Mouse (Mus musculus) CH12.LX (cell line): Measurements from ENCODE around the gene Angptl6. TPM values are rescaled to one million over a fixed set of nuclear protein-coding genes. Genes with fewer than 3 reads are reported as not detected.

Experiments
- DNase-seq: peaks from one replicate; pipeline ENCODE4 v3.0.0-alpha.2; 2013; ENCODE audit errors: extremely low read depth
- H3K27ac ChIP-seq: 2 replicates; pipeline ENCODE4 v1.5.1; 2012; ENCODE audit warnings: low read depth, mild to moderate bottlenecking, control low read depth, moderate library complexity; ENCODE audit not compliant: insufficient read depth
- H3K27me3 ChIP-seq: replicated peaks from 2 replicates; pipeline ENCODE3; 2012; ENCODE audit warnings: inconsistent platforms
- H3K36me3 ChIP-seq, 2 experiments: replicated peaks in 1 of 2; 2 replicates each; pipeline versions ENCODE3 to v1.6.1; 2012; ENCODE audit warnings: inconsistent platforms in 1 of 2, low read length in 1 of 2, mild to moderate bottlenecking in 1 of 2, mixed read lengths in 1 of 2, moderate library complexity in 1 of 2; ENCODE audit not compliant: control insufficient read depth in 1 of 2, insufficient read depth in 1 of 2
- H3K4me1 ChIP-seq, 2 experiments: 2 replicates each; pipeline ENCODE4 v1.6.1; 2012; ENCODE audit warnings: inconsistent platforms in 1 of 2, moderate library complexity in 1 of 2; ENCODE audit not compliant: insufficient read depth in 2 of 2, control insufficient read depth in 1 of 2
- H3K4me2 ChIP-seq: 2 replicates; pipeline ENCODE4 v1.6.1; 2012; ENCODE audit warnings: low read depth, mild to moderate bottlenecking, control low read depth; ENCODE audit not compliant: poor library complexity, insufficient read depth, severe bottlenecking
- H3K4me3 ChIP-seq, 3 experiments: fragments of 150-350 bp in 1 of 3; sonication (generic) in 1 of 3; replicated peaks in 1 of 3; 2 replicates each; pipeline versions ENCODE3 to v1.5.1; 2011 to 2012; ENCODE audit warnings: low read depth in 2 of 3, low read length in 2 of 3, mild to moderate bottlenecking in 2 of 3, moderate library complexity in 2 of 3, control low read depth in 1 of 3, improper control_type of control experiment in 1 of 3, inconsistent platforms in 1 of 3, mixed read lengths in 1 of 3; ENCODE audit not compliant: poor library complexity in 1 of 3
- H3K79me2 ChIP-seq: replicated peaks from 2 replicates; pipeline ENCODE4 v1.6.1; 2012; ENCODE audit warnings: mild to moderate bottlenecking, moderate library complexity; ENCODE audit not compliant: control insufficient read depth, poor library complexity, insufficient read depth, severe bottlenecking; ENCODE audit errors: extremely low read depth
- H3K9ac ChIP-seq: 2 replicates; pipeline ENCODE4 v1.6.1; 2012; ENCODE audit warnings: low read depth, mild to moderate bottlenecking, control low read depth, moderate library complexity; ENCODE audit not compliant: insufficient read depth
- H3K9me3 ChIP-seq: replicated peaks from 2 replicates; pipeline ENCODE3; 2012; ENCODE audit warnings: low read length, inconsistent platforms, mixed read lengths
- CHD1 ChIP-seq: IDR thresholded peaks from 2 replicates; pipeline ENCODE4 v1.6.1; 2012; ENCODE audit warnings: low read depth, low read length, improper control_type of control experiment, inconsistent platforms
- CHD2 ChIP-seq: IDR thresholded peaks from 2 replicates; pipeline ENCODE4 v1.6.1; 2011; ENCODE audit warnings: low read length, improper control_type of control experiment
- CTCF ChIP-seq, 2 experiments: IDR thresholded peaks in 1 of 2; conservative IDR thresholded peaks in 1 of 2; 2 replicates each; pipeline ENCODE4 v1.5.1; 2011 to 2012; ENCODE audit warnings: low read depth in 2 of 2, low read length in 2 of 2, improper control_type of control experiment in 1 of 2, inconsistent platforms in 1 of 2, mild to moderate bottlenecking in 1 of 2, moderate library complexity in 1 of 2
- EP300 ChIP-seq: IDR thresholded peaks from 2 replicates; pipeline ENCODE4 v1.6.1; 2011; ENCODE audit warnings: low read length, improper control_type of control experiment
- IRF4 ChIP-seq: IDR thresholded peaks from 2 replicates; pipeline ENCODE4 v1.6.1; 2014; ENCODE audit warnings: low read depth, mild to moderate bottlenecking, inconsistent platforms, low read length, improper control_type of control experiment
- JUN ChIP-seq: IDR thresholded peaks from 2 replicates; pipeline ENCODE4 v1.6.1; 2011; ENCODE audit warnings: low read depth, mild to moderate bottlenecking, low read length, improper control_type of control experiment, moderate library complexity; ENCODE audit not compliant: insufficient read depth
- KAT2A ChIP-seq: IDR thresholded peaks from 2 replicates; pipeline ENCODE4 v1.6.1; 2012; ENCODE audit warnings: low read length, improper control_type of control experiment, inconsistent platforms; ENCODE audit not compliant: insufficient replicate concordance
- MAZ ChIP-seq: IDR thresholded peaks from 2 replicates; pipeline ENCODE4 v1.6.1; 2012; ENCODE audit warnings: low read depth, mild to moderate bottlenecking, inconsistent platforms, low read length, improper control_type of control experiment, moderate library complexity
- MEF2A ChIP-seq: IDR thresholded peaks from 2 replicates; pipeline ENCODE4 v1.6.1; 2014; ENCODE audit warnings: low read depth, mild to moderate bottlenecking, inconsistent platforms, low read length, improper control_type of control experiment, borderline replicate concordance
- NRF1 ChIP-seq: IDR thresholded peaks from 2 replicates; pipeline ENCODE4 v1.6.1; 2014; ENCODE audit warnings: low read depth, mild to moderate bottlenecking, inconsistent platforms, low read length, improper control_type of control experiment, moderate library complexity
- POLR2A ChIP-seq: IDR thresholded peaks from 2 replicates; pipeline ENCODE4 v1.6.1; 2011; ENCODE audit warnings: low read depth, mild to moderate bottlenecking, improper control_type of control experiment, low read length
- POLR2AphosphoS2 ChIP-seq: IDR thresholded peaks from 2 replicates; pipeline ENCODE4 v1.6.1; 2011; ENCODE audit warnings: low read depth, low read length, improper control_type of control experiment
- RAD21 ChIP-seq: IDR thresholded peaks from 2 replicates; pipeline ENCODE4 v1.6.1; 2011; ENCODE audit warnings: low read depth, mild to moderate bottlenecking, low read length, improper control_type of control experiment, moderate library complexity
- RCOR1 ChIP-seq: conservative IDR thresholded peaks from 2 replicates; pipeline ENCODE4 v1.6.1; 2012; ENCODE audit warnings: low read depth, mild to moderate bottlenecking, inconsistent platforms, low read length, improper control_type of control experiment
- SMC3 ChIP-seq: IDR thresholded peaks from 2 replicates; pipeline ENCODE4 v1.6.1; 2011; ENCODE audit warnings: low read depth, low read length, improper control_type of control experiment
- ZC3H11A ChIP-seq: IDR thresholded peaks from 2 replicates; pipeline ENCODE4 v1.6.1; 2012; ENCODE audit warnings: low read depth, mild to moderate bottlenecking, inconsistent platforms, low read length, improper control_type of control experiment
- ZMIZ1 ChIP-seq: IDR thresholded peaks from 2 replicates; pipeline ENCODE4 v1.6.1; 2012; ENCODE audit warnings: low read depth, mild to moderate bottlenecking, inconsistent platforms, low read length, improper control_type of control experiment
- dilution Hi-C: fragments of 300-500 bp; cut with MboI; formaldehyde crosslinking; loops from 2 replicates; pipeline ENCODE4 v1.14.3; 2020; ENCODE audit warnings: low sequenced_read_pairs; ENCODE audit not compliant: extremely low pct_unique_long_range_greater_than_20kb, extremely low pct_ligation_motif_present
- in situ Hi-C: fragments of 300-500 bp; cut with MboI; formaldehyde crosslinking; loops from 3 replicates; pipeline ENCODE4 v1.14.3; 2019; ENCODE audit warnings: low sequenced_read_pairs, low pct_ligation_motif_present, low pct_unique_long_range_greater_than_20kb, mixed read lengths
- polyA plus RNA-seq: library from polyadenylated mRNA; unstranded; fragments of >175 nt; gene quantifications from 2 replicates; pipeline ENCODE4 v1.2.1, GENCODE M21; 2012; ENCODE audit warnings: low read depth; ENCODE audit not compliant: insufficient read length
- total RNA-seq, 2 experiments: library from RNA; depleted of rRNA; stranded (reverse); fragments of 300-350 nt in 1 of 2; fragments of >200 nt in 1 of 2; gene quantifications; 2 replicates each; pipeline ENCODE4 v1.2.3; 2012 to 2014

Angptl6 gene
- total and polyA plus RNA-seq, 3 experiments, result 0.57 to 11.8 (median 2.0) TPM

GRCm38 (mm10) chr9:20887191-20887590, 7.7 kb upstream of the Angptl6 start:
- Histone ChIP-seq H3K4me2 (peak overlapping the region; percentile 18; the same call in 1 of the 2 replicates), H3K27me3 (no peaks in the 10 kb centered on the region), H3K27ac (no peak overlapping the region), H3K4me1 (peaks cover 5 to 38% of the 10 kb centered on the region in 2 experiments), H3K79me2 (peaks cover 24% of the 10 kb centered on the region), H3K9ac (peak overlapping the region; percentile 71), H3K4me3 (no peak overlapping the region), H3K9me3 (peaks cover 5% of the 10 kb centered on the region), H3K36me3 (peaks cover 30 to 31% of the 10 kb centered on the region in 2 experiments)
- in situ Hi-C loops, result loop anchor here (10.0 kb wide), 1 partner anchor 258 kb away; the partner anchor contains the start of gene Cdc37
- TF ChIP-seq RCOR1 (no peak), CTCF (conservative IDR thresholded peaks at IDR 0.05 in 1 of 2, IDR thresholded peaks at IDR 0.05 in 1 of 2; ENCODE audit: low read depth in 2 of 2, low read length in 2 of 2) (peak in 1 of 2 experiments; percentile 23; a peak in 2 of 4 replicates)
- dilution Hi-C loops, result no loop called here
- no peak for DNase-seq

- DNase-seq, result no peak
- H3K4me2 ChIP-seq, result no peak overlapping the region
Observed at GRCm38 (mm10) chr9:20886563-20886962, 7.0 kb upstream of the Angptl6 start.

DNA sequence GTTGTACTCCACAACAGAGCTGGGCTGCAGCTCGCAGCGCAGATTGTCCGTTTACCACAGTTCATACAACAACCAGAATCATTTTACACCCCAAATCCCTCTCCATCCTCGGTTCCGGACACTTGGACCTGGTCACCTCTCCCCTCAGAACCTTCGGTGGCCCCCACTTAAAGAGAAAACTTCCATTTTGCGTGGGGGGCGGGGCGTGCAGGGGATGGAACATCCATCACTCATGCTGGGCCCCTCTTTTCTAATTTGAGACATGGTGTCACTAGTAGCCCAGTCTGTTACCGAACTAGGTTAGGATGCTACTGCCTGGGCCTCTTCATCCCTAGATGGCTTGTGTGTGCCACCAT, 839 bp downstream of the Angptl6 start:
- Histone ChIP-seq H3K4me1 (peaks cover 22 to 23% of the 10 kb centered on the region in 2 experiments), H3K4me3 (peak overlapping the region; percentile 33 to 59 (median 52)), H3K9ac (peak overlapping the region; percentile 71), H3K27ac (peak overlapping the region; percentile 93), H3K4me2 (peak overlapping the region; percentile 35; the same call in 1 of the 2 replicates), H3K36me3 (peaks cover 12 to 15% of the 10 kb centered on the region in 2 experiments), H3K79me2 (no peaks in the 10 kb centered on the region), H3K9me3 (no peaks in the 10 kb centered on the region), H3K27me3 (peaks cover 18% of the 10 kb centered on the region)
- dilution Hi-C loops, result no loop called here
- TF ChIP-seq JUN (no peak), MEF2A (0 out of 2 replicates have a peak, but pooled peaks have one; percentile 23), MAZ (0 out of 2 replicates have a peak, but pooled peaks have one; percentile 17)
- in situ Hi-C loops, result no loop called here
- DNase-seq, result peak; percentile 65

More at GRCm38 (mm10) chr9:20886563-20886962, 7.0 kb upstream of the Angptl6 start:
- Histone ChIP-seq H3K9me3 (peaks cover 5% of the 10 kb centered on the region), H3K27ac (no peak overlapping the region), H3K4me3 (no peak overlapping the region), H3K4me1 (peaks cover 5 to 32% of the 10 kb centered on the region in 2 experiments), H3K27me3 (no peaks in the 10 kb centered on the region), H3K36me3 (peaks cover 24 to 25% of the 10 kb centered on the region in 2 experiments), H3K79me2 (peaks cover 24% of the 10 kb centered on the region), H3K9ac (no peak overlapping the region)
- no peak for TF ChIP-seq CHD2
- no peak for TF ChIP-seq ZC3H11A
- no peak for TF ChIP-seq KAT2A
- TF ChIP-seq SMC3, result no peak
- no peak for TF ChIP-seq RCOR1
- TF ChIP-seq POLR2A, result no peak
- no peak for TF ChIP-seq NRF1
- no peak for TF ChIP-seq POLR2AphosphoS2
- TF ChIP-seq IRF4, result no peak
- TF ChIP-seq EP300, result no peak
- TF ChIP-seq CHD1, result no peak
- no peak for TF ChIP-seq RAD21
- no peak for TF ChIP-seq ZMIZ1
- dilution Hi-C loops, result no loop called here
- in situ Hi-C loops, result loop anchor here (10.0 kb wide), 1 partner anchor 258 kb away; the partner anchor contains the start of gene Cdc37
